In the genomic region with DNA sequence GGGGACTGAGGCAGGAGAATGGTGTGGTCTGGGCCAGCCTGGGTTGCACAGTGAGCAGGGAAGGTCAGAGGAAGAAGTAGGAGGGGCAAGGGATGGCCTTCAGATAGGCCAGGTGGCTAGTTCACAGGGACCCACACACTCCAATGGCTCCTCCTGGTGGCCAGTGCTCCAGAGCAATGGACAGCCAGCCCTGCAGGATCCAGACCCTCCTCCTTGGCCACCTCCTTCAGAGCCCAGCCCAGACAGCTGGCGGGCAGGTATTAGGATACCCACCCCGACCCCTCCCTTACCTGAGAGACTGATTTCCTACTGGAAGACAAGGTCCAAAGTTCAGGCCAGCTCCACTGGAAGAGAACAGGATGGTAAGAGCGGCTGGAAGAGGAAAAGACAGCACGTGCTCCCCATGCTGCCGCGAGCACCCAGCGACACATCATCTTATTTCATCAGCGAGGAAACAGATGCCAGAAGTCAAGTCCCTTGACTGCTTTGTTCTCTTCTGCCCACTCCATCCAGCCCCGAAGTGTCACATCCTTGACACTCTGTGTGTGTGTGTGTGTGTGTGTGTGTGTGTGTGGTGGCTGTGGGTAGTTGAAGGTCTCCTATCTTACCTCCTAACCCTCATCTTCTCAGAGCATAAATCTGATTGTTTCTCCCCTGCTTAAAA, we compare ENCODE assay signal across 11 mouse cellular contexts. TPM values are rescaled to one million over a fixed set of nuclear protein-coding genes. Genes with fewer than 3 reads are reported as not detected.
DNase-seq lines count a peak whose midpoint lies in the region; ATAC-seq and TF ChIP-seq lines count a peak whose summit lies in the region.
"Had no signal": no experiment of that assay in that cellular context is flagged by ENCODE, and none has a peak within 500 bp of the region (broad histone marks: within the 10 kb centered on the region; RNA-seq: fewer than 3 reads in every experiment).

No protein-coding gene starts in this region.

- no peak for ATAC-seq in heart, embryonic 11.5 days (replicated peaks; ENCODE audit: insufficient number of reproducible peaks, low FRiP score, low TSS enrichment)
- peak; percentile 11 for ATAC-seq in lung, postnatal 0 days
- ATAC-seq in kidney, postnatal 0 days (replicated peaks; ENCODE audit: low FRiP score, low read depth) = no peak

- no peak overlapping the region for H3K4me3 ChIP-seq in heart, adult 2 months
- no peak overlapping the region for H3K4me3 ChIP-seq in heart, embryonic 11.5 days (ENCODE audit: low read depth, low read length)
- H3K4me3 ChIP-seq in lung, postnatal 0 days (ENCODE audit: low read depth, low read length) = no peak overlapping the region
- no peak overlapping the region for H3K4me3 ChIP-seq in kidney, postnatal 0 days (replicated peaks; ENCODE audit: low read depth, low read length)
- H3K4me3 ChIP-seq in limb, embryonic 10.5 days = no peak overlapping the region
- H3K4me3 ChIP-seq: hindbrain, embryonic 10.5 days had no signal

- peak; percentile 53 for TF ChIP-seq CTCF in heart, adult 2 months (IDR thresholded peaks at IDR 0.05)
- TF ChIP-seq CTCF in lung, postnatal 0 days (IDR thresholded peaks at IDR 0.05) = peak; percentile 56
- TF ChIP-seq CTCF in kidney, postnatal 0 days (IDR thresholded peaks at IDR 0.05; ENCODE audit: low read depth) = peak; percentile 52

- no peak overlapping the region for H3K9ac ChIP-seq in heart, adult 2 months (ENCODE audit: low read depth, low read length)
- no peak overlapping the region for H3K9ac ChIP-seq in heart, embryonic 11.5 days (ENCODE audit: low read depth, low read length)
- H3K9ac ChIP-seq in lung, postnatal 0 days (replicated peaks; ENCODE audit: low read depth) = no peak overlapping the region
- H3K9ac ChIP-seq in kidney, postnatal 0 days (ENCODE audit: low read depth, low read length) = no peak overlapping the region

- peak in 1 of 2 experiments; percentile 28 for DNase-seq in heart, adult 2 months
- DNase-seq in lung, postnatal 0 days (ENCODE audit: low spot score) = peak; percentile 86
- no peak for DNase-seq in lung, postnatal 14 days
- no peak for DNase-seq in kidney, postnatal 0 days (ENCODE audit: low spot score)
- DNase-seq in yolk sac, embryonic 10.5 days (ENCODE audit: low spot score) = peak; percentile 56
- DNase-seq in limb, embryonic 10.5 days (ENCODE audit: low spot score) = no peak
- DNase-seq in MN1 (ENCODE audit: low spot score) = no peak
- DNase-seq: thymus, postnatal 4 days had no signal

- peaks cover 5% of the 10 kb centered on the region for H3K4me1 ChIP-seq in heart, adult 2 months (ENCODE audit: control insufficient read depth, insufficient read depth, low read length)
- peaks cover 14% of the 10 kb centered on the region for H3K4me1 ChIP-seq in heart, embryonic 11.5 days (ENCODE audit: control insufficient read depth, insufficient read depth, low read length)
- H3K4me1 ChIP-seq in lung, postnatal 0 days (ENCODE audit: insufficient read depth, low read depth, low read length) = no peaks in the 10 kb centered on the region
- peaks cover 9% of the 10 kb centered on the region; the same call in 1 of the 2 replicates for H3K4me1 ChIP-seq in kidney, postnatal 0 days (replicated peaks; ENCODE audit: insufficient read depth, low read length)
- peaks cover 34% of the 10 kb centered on the region for H3K4me1 ChIP-seq in limb, embryonic 10.5 days

- H3K79me2 ChIP-seq in heart, adult 2 months (replicated peaks; ENCODE audit: control insufficient read depth, insufficient read depth, low read length) = no peaks in the 10 kb centered on the region

- WGBS in heart, adult 2 months = 69% methylated on average over 9 of the region's 9 CpGs
- WGBS in heart, embryonic 11.5 days (ENCODE audit: insufficient replicate concordance) = 80% methylated on average over 9 of the region's 9 CpGs
- WGBS in lung, postnatal 0 days = 77% methylated on average over 9 of the region's 9 CpGs
- 70% methylated on average over 9 of the region's 9 CpGs for WGBS in kidney, postnatal 0 days
- 87% methylated on average over 9 of the region's 9 CpGs for WGBS in limb, embryonic 10.5 days

- no peaks in the 10 kb centered on the region for H3K9me3 ChIP-seq in heart, embryonic 11.5 days (replicated peaks; ENCODE audit: control insufficient read depth, low read length)
- H3K9me3 ChIP-seq in lung, postnatal 0 days (ENCODE audit: low read length) = no peaks in the 10 kb centered on the region
- no peaks in the 10 kb centered on the region for H3K9me3 ChIP-seq in kidney, postnatal 0 days (replicated peaks; ENCODE audit: low read length)
- H3K9me3 ChIP-seq in limb, embryonic 10.5 days (replicated peaks) = no peaks in the 10 kb centered on the region
- H3K9me3 ChIP-seq: hindbrain, embryonic 10.5 days had no signal

- no peak overlapping the region for H3K27ac ChIP-seq in heart, adult 2 months
- no peak overlapping the region for H3K27ac ChIP-seq in heart, embryonic 11.5 days (ENCODE audit: low read depth, low read length)
- H3K27ac ChIP-seq in lung, postnatal 0 days (ENCODE audit: low read length) = no peak overlapping the region
- no peak overlapping the region for H3K27ac ChIP-seq in kidney, postnatal 0 days
- H3K27ac ChIP-seq in limb, embryonic 10.5 days = no peak overlapping the region
- H3K27ac ChIP-seq: hindbrain, embryonic 10.5 days had no signal

- no peaks in the 10 kb centered on the region for H3K27me3 ChIP-seq in heart, adult 2 months (ENCODE audit: control insufficient read depth, insufficient read depth, low read length)
- H3K27me3 ChIP-seq in heart, embryonic 11.5 days (ENCODE audit: control insufficient read depth, insufficient read depth, low read length) = no peaks in the 10 kb centered on the region
- H3K27me3 ChIP-seq in lung, postnatal 0 days (replicated peaks; ENCODE audit: insufficient read depth, low read length) = no peaks in the 10 kb centered on the region
- no peaks in the 10 kb centered on the region for H3K27me3 ChIP-seq in kidney, postnatal 0 days (ENCODE audit: insufficient read depth, low read length)
- no peaks in the 10 kb centered on the region for H3K27me3 ChIP-seq in limb, embryonic 10.5 days (ENCODE audit: low read depth, poor library complexity, severe bottlenecking)

- intact Hi-C loops in heart, adult 2 months (cut with DNase I) = no loop called here

- H3K36me3 ChIP-seq in heart, adult 2 months (ENCODE audit: control insufficient read depth, insufficient read depth, low read length) = no peaks in the 10 kb centered on the region
- H3K36me3 ChIP-seq in heart, embryonic 11.5 days (ENCODE audit: control insufficient read depth, insufficient read depth, low read length) = peaks cover 17% of the 10 kb centered on the region; the same call in 1 of the 2 replicates
- H3K36me3 ChIP-seq in lung, postnatal 0 days (ENCODE audit: insufficient read depth, low read length) = peaks cover 3% of the 10 kb centered on the region
- peaks cover 18% of the 10 kb centered on the region for H3K36me3 ChIP-seq in kidney, postnatal 0 days (ENCODE audit: insufficient read depth, low read length)
- peaks cover 59% of the 10 kb centered on the region for H3K36me3 ChIP-seq in limb, embryonic 10.5 days

- TF ChIP-seq POLR2A in heart, adult 2 months (IDR thresholded peaks at IDR 0.05; ENCODE audit: insufficient read depth, low read depth, low read length) = no peak

- TF ChIP-seq EP300 in heart, adult 2 months (IDR thresholded peaks at IDR 0.05; ENCODE audit: insufficient read depth, low read depth, low read length) = 0 out of 2 replicates have a peak, but pooled peaks have one; percentile 13
- peak; percentile 52; the same call in 1 of the 2 replicates for TF ChIP-seq EP300 in lung, postnatal 0 days (IDR thresholded peaks at IDR 0.05)

- no peak overlapping the region for H3K4me2 ChIP-seq in heart, embryonic 11.5 days
- H3K4me2 ChIP-seq in lung, postnatal 0 days (replicated peaks; ENCODE audit: low read depth, low read length) = no peak overlapping the region
- no peak overlapping the region for H3K4me2 ChIP-seq in kidney, postnatal 0 days (ENCODE audit: low read length)

RNA-seq across cellular contexts. Expression of a gene that starts 10.2 kb away (rescaled TPM):
- total RNA-seq in heart, adult 2 months (2021) = 100 to 1,000 TPM; 236 to 263 TPM
- 297 and 303 TPM in 2 replicates for polyA plus RNA-seq in heart, adult 2 months (2012; rRNA removed)
- 53.9 and 64.0 TPM in 2 replicates for polyA plus RNA-seq in heart, embryonic 11.5 days (2014; fragmentation: Nextera tagmentation; extraction: Ambion mirVana)
- 52.3 and 57.5 TPM in 2 replicates for polyA plus RNA-seq in lung, postnatal 0 days (2015; fragmentation: Nextera tagmentation; extraction: Ambion mirVana)
- polyA plus RNA-seq in kidney, postnatal 0 days (2015; fragmentation: Nextera tagmentation; extraction: Ambion mirVana) = 58.1 and 64.6 TPM in 2 replicates
- polyA plus RNA-seq in limb, embryonic 10.5 days (2016; fragmentation: Nextera tagmentation; extraction: Ambion mirVana) = 58.6 and 77.7 TPM in 2 replicates

RNA-seq across cellular contexts. Expression of a gene that starts 22.7 kb away (rescaled TPM):
- total RNA-seq in heart, adult 2 months (2021) = 10 to 100 TPM; 16.5 to 20.2 TPM
- polyA plus RNA-seq in heart, adult 2 months (2012; rRNA removed) = 35.5 and 36.6 TPM in 2 replicates
- 0.17 and 0.30 TPM in 2 replicates for polyA plus RNA-seq in heart, embryonic 11.5 days (2014; fragmentation: Nextera tagmentation; extraction: Ambion mirVana)
- 3.5 and 3.6 TPM in 2 replicates for polyA plus RNA-seq in lung, postnatal 0 days (2015; fragmentation: Nextera tagmentation; extraction: Ambion mirVana)
- 7.7 and 9.5 TPM in 2 replicates for polyA plus RNA-seq in kidney, postnatal 0 days (2015; fragmentation: Nextera tagmentation; extraction: Ambion mirVana)
- 1.1 and 1.6 TPM in 2 replicates for polyA plus RNA-seq in limb, embryonic 10.5 days (2016; fragmentation: Nextera tagmentation; extraction: Ambion mirVana)
- polyA plus RNA-seq: C2C12 had no signal

RNA-seq across cellular contexts. Expression of a gene that starts 27.9 kb away (rescaled TPM):
- total RNA-seq in heart, adult 2 months (2021) = 100 to 1,000 TPM; 118 to 132 TPM
- 183 and 258 TPM in 2 replicates for polyA plus RNA-seq in heart, adult 2 months (2012; rRNA removed)
- polyA plus RNA-seq in heart, embryonic 11.5 days (2014; fragmentation: Nextera tagmentation; extraction: Ambion mirVana) = not detected in 2 replicates
- polyA plus RNA-seq in lung, postnatal 0 days (2015; fragmentation: Nextera tagmentation; extraction: Ambion mirVana) = 1.1 and 1.2 TPM in 2 replicates
- 1.9 and 2.3 TPM in 2 replicates for polyA plus RNA-seq in kidney, postnatal 0 days (2015; fragmentation: Nextera tagmentation; extraction: Ambion mirVana)
- 0.05 TPM in 1 of 2 replicates, not detected in the other for polyA plus RNA-seq in limb, embryonic 10.5 days (2016; fragmentation: Nextera tagmentation; extraction: Ambion mirVana)

RNA-seq across cellular contexts. Expression of a gene that starts 57.3 kb away (rescaled TPM):
- total RNA-seq in heart, adult 2 months (2021) = 10 to 100 TPM; 28.0 to 28.9 TPM
- polyA plus RNA-seq in heart, adult 2 months (2012; rRNA removed) = 10.7 and 11.5 TPM in 2 replicates
- 7.5 TPM in 2 replicates for polyA plus RNA-seq in heart, embryonic 11.5 days (2014; fragmentation: Nextera tagmentation; extraction: Ambion mirVana)
- polyA plus RNA-seq in lung, postnatal 0 days (2015; fragmentation: Nextera tagmentation; extraction: Ambion mirVana) = 5.7 and 8.8 TPM in 2 replicates
- polyA plus RNA-seq in kidney, postnatal 0 days (2015; fragmentation: Nextera tagmentation; extraction: Ambion mirVana) = 6.2 and 6.6 TPM in 2 replicates
- polyA plus RNA-seq in limb, embryonic 10.5 days (2016; fragmentation: Nextera tagmentation; extraction: Ambion mirVana) = 11.5 TPM in 2 replicates

Comparison
In these comparisons a context has a peak if more than half of its experiments do, and no peak if none do; other contexts are left out.
1. DNase-seq: peak in lung, postnatal 0 days (single experiment) and yolk sac, embryonic 10.5 days (single experiment); none in lung, postnatal 14 days (single experiment), kidney, postnatal 0 days (single experiment), limb, embryonic 10.5 days (single experiment) and MN1 (single experiment).
2. RNA of a gene that starts 27.9 kb away (polyA plus RNA-seq): 183 to 258 TPM in heart, adult 2 months; 1.9 to 2.3 TPM in kidney, postnatal 0 days, 1.1 to 1.2 TPM in lung, postnatal 0 days, 0.05 TPM in limb, embryonic 10.5 days and not detected in heart, embryonic 11.5 days; every median in the first group is over 10 times any median in the second.
3. Peak in every context shown above with its lines, with median percentiles within 50 percentile points of each other: CTCF ChIP-seq.